Mouse (Mus musculus) kidney, postnatal 36 days (tissue): Measurements from ENCODE around the gene Papolb.

ENCODE experiments used
- DNase-seq, 2 experiments: peaks; one replicate each; pipeline ENCODE4 v3.0.0; 2021 to 2022; ENCODE audit warnings: mixed read lengths in 2 of 2

The Papolb gene

DNA sequence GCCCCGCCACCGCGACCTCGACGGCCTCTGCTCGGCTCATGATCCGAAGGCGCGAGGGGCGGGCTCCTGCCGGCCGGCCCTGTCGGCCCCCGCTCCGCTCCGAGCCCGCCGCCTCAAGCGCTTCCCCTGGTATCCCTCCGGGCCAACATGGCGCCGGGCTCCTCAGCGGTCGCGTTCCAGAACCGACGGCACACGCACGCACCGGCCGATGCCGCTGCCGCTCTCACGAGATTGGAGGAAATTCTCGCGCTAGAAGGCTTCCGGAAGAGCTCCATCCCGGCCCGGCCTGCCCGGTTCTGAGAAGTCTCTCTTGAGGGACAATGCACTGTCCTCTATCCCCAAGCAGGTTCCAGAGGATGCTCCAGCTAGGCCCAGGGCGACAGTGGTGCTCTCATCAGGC lies at the start of gene Papolb:
Gene Papolb (minus strand): TSS at position 162 of the 400 bp plus-strand sequence.
- no peak for DNase-seq

DNA sequence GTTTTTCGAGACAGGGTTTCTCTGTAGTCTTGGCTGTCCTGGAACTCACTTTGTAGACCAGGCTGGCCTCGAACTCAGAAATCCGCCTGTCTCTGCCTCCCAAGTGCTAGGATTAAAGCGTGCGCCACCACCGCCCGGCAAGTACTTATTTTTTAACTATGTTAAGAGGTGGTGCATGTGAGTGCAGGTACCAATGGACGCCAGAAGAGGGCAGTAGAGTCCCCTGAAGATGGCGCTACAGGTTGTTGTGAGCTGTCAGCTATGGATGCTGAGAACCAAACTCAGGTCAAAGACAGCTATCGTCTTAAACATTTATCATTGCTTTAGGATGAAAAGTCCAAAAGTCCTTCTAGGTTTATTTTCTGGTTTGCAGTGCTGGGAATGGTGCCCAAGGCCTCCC lies 48.3 kb upstream of the Papolb start:
- no peak for DNase-seq

DNA sequence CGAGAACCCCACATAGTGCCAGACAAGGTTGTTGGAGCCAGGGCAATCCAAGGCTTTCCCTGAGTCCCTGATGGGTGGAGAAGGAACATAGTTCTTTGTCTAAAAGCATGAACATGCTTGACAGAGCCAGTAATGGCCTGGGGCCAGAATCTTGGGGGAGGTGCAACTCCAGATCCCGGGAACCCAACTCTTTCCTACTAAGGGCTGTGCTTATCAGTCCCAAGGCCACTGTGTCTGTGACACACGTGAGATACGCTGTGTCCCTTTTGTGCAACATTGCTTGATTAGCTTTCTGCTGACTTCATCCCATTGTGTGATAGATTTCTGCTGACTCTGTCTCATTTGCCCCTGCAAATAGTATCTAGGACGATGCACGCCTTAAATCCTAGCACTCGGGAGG lies 47.0 kb upstream of the Papolb start:
- DNase-seq: peak in 1 of 2 experiments; percentile 17

DNA sequence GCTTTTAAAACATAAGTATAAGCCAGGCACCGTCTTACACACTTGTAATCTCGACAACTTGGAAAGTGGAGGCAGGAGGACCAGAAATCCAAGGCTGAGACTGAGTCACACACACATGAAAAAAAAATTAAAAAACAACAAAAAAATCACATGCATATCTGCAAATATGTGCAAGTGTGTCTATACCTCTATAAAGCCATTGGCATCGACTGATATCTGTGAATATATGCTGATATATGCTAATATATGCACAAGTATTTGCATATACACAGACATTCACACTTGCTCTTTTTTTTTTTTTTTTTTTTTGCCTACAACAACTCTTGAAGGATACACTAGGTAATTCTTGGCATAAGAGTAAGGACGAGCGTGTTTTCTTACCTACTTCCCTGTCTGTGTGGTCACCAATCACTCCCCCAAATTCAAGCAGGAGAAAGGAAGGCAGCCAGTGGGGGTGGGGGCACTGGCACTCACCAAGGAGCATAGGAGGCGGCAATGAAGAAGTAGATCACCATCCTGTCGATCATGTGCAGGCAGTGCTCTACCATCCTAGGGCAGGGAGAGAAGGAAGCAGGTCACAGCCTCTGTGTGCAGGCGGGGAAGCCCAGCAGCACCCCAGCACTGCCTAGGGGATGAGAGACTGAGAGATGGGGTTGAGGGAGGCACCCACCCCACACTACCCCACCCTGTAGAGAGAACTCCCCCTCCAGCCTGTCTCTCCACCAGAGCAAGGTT lies 44.6 kb upstream of the Papolb start:
- no peak for DNase-seq

DNA sequence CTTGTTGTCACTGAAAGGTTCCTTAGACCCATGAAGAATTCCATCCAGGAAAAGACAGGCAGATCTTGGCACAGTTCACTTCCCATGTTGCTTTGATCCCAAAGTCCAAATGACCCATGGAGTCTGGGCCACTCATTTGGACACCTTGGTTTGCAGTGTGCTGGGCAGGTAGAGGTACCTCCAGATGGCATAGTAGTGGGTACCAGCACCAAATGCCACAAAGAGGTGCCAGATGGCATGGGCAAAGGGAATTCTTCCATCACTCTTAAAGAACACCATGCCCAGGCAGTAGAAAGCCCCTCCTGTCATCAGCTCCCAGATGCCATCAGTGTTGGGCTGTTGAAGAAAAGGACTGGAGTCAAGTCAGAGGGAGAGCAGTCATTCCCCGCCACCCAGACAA lies 34.7 kb upstream of the Papolb start:
- DNase-seq: no peak

DNA sequence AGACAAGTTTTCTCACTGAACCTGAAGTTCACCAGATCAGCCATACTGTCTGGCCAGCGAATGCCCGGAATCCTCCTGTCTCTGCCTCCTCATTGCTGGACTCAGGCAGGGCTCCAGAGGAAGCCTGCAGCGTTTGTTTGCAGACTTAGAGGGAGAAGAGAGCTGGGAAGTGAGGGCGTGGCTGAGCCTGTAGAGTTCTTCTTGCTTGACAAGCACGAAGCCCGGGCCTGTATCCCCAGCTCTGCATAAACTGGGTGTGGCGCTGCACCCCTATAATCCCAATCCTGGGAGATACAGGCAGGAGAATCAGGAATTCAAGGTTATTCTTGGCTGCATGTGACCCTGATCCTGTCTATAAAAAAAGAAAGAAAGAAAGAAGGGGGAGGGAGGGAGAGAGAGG lies 30.4 kb upstream of the Papolb start:
- no peak for DNase-seq

DNA sequence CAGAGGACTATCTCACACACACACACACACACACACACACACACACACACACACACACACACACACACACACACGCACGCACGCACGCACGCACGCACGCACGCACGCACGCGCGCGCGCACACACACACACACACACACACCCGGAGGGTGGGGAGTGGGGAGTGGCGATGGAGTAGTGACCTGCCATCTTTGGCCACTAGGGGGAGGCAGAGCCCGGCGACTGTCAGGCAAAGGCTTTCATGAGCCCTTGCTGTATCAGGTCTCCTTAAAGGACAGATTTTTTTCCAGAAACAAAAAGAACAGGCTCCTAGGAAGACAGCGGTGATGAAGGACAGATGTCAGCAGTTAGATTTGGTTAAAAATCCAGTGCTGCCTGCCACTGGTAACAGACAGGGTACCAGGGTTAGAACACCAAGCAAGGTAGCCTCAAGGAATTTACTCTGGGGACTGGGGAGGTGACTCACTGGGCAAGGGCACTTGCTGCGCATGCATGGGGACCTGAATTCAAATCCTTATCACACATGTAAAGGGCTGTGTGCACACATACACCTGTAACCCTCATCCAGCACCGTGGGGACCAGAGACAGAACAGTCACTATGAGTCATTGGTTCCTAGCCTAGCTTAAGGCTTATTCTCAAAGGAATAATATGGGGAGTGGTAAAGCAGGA lies 27.7 kb upstream of the Papolb start:
- peak; percentile 37 to 84 for DNase-seq

DNA sequence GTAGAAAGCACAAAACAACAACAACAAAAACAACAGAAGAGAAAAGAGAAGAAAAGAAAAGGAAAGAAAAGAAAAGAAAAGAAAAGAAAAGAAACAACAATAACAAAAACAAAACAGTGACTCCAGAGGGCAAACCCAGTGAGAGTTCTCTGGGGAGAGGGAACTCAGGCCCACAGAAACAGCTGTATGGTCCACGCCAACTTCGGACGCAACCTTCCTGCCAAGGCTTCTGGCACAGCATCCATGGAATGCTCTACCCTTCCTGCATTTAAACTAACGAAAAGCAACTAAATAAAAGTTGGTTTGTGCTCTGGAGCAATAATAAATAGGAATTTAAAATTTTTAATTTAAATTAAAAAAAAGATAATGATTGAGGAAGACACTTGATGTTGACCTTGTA lies 26.8 kb upstream of the Papolb start:
- no peak for DNase-seq

DNA sequence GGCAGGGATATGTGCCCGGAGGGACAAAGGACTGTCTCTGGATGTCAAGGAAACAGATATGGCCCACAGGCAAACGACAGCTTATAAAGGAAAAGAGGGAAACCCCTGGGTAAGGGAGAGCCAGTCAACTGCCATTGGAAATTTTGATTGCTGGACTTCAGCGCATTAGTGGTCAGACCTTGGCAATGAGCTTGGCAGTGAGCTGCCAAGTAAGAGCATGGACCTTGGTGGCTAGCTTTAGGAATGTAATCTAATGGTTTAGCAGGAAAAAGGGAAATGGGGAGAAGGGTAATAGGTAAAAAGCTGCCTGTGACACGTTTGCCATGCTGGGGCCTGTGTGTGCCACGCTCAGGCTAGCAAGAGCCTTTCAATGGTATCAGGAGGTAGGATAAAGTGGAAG lies 26.0 kb upstream of the Papolb start:
- no peak for DNase-seq

DNA sequence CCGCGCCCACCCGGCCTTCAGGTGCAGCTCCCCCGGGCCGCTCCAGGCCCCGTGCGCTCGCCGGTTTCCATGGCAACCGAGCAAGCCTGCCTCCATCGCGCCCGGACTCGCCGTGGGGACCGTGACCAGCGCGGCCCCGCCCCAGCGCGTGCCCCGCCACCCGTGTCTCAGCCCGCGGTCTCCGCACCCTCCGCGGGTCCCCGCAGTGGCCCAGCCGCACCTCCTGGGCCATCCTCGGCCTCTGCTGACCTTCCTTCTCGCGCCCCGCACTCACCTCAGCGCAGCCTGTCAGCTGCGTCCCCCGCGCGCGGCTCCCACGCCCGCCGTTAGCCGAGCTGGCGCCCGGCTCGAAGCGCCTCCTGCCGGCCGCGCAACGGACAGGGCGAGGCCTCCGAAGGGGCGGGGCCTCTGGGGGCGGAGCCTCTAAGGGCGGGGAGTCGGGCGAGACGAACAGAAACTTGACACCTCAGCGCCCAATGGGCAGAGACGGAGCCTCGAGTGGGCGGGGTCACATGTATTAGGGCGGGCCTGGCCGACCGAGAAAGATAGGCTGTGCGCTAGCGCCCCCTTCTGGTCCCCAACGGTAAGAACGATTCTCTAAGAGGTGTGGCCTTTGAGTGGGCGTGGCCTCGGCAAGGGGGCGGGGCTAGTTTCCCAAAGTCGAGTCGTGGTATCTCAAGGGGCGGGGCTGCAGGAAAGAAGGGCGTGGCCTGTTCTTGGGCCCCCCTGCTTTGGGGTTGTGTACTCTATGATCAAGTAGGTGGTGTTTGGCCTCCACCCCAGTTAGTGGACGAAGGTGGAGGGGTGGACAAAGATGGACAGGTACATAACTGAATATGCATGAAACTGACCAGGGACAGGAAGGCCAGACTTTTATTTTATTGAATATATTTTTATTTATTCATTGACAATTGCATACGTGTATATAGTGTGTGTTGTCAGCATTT lies 21.1 kb upstream of the Papolb start, which contains the start of gene Radil:
Gene Radil (minus strand): TSS at position 393 of the 947 bp plus-strand sequence.
- peak; percentile 88 to 92 for DNase-seq

DNA sequence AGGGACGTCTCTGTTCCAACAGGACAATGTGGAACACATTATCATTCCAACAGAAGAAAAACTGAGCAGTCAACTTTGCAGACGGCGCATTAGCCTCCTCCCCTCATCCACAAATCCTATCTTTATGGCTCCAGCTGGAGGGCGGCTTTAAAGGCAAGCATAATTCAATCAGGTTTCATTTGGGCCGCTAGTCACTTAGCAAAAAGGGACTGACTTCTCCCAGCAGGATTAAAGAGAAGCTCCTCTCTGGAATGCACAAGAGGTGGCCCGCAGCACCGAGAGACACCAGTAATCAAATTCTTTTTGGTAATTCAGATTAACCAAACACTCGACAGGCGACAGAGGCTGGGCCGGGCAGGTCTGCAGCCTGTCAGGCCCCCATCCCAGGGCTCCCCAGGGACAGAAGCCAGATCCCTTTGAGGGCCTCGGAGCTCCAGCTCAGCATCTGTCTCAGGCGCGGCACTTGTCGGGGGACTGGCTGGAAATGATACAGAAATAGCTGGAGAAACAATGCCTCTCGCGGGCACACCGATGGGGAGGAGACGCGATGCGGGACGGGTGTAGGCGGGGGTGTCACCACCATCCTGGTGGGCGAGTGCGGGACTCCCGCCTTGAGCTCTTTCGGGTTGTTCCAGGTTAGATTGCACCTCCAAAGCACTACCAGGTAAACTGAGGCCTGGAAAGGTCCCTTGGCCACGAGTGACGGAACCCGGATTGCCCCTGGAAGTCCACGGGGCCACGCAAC lies 20.3 kb upstream of the Papolb start:
- peak; percentile 1 to 6 for DNase-seq

DNA sequence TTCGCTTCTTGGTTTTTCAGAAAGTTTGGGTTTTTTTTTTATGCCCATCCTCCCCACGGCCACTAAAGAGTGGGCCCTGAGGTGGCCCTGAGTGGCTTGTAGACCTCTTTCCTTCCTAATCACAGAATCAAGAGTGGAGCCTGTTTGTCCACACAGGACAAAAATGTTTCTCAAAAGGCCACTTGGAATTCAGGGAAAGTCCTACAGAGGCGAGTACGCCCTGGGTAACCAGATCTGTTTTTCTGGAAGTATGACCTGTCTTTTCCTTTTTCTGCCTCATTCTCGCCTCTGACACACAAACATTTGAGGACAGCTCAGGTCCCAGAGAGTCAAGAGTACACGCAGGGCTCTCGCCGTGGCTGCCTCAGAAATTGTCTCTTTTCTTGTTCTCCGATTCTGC lies 19.6 kb upstream of the Papolb start:
- DNase-seq: no peak

DNA sequence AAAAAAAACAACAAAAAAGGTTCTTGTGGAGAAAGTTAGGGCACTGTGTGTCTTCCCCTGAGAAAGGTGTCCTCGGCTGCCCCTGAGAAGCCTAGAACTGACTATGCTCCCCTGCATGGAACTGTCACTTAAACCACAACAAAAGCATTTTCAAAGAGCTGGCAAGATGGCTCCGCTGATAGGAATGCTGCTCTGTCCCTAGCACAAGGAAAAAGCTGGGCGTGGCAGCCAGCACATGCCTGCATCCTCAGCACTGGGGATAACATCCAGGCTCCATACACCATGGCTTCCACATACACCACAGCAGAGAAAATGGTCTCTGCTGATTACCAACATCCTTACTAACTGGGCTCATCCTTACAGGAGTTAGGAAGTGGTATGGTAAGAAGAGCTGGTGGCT lies 17.2 kb upstream of the Papolb start:
- no peak for DNase-seq

DNA sequence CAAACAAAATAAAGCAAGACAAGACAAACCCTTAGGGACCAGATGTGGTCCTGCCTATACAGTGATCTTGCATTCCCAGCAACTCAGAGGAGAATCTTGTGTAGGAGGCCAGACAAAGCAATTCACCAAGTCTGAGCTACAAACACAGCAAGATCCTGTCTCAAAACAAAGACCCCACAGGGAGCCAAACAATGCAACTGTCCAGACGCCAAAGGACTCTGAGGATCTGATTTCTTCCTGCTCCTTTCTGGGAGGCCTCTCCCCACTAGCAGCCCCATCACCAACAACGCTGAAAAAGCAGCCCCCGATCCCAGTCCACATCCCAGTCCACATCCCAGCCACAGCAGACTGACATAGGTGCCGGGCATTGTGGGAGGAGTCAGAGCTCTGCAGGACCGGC lies 16.5 kb upstream of the Papolb start:
- DNase-seq: no peak

DNA sequence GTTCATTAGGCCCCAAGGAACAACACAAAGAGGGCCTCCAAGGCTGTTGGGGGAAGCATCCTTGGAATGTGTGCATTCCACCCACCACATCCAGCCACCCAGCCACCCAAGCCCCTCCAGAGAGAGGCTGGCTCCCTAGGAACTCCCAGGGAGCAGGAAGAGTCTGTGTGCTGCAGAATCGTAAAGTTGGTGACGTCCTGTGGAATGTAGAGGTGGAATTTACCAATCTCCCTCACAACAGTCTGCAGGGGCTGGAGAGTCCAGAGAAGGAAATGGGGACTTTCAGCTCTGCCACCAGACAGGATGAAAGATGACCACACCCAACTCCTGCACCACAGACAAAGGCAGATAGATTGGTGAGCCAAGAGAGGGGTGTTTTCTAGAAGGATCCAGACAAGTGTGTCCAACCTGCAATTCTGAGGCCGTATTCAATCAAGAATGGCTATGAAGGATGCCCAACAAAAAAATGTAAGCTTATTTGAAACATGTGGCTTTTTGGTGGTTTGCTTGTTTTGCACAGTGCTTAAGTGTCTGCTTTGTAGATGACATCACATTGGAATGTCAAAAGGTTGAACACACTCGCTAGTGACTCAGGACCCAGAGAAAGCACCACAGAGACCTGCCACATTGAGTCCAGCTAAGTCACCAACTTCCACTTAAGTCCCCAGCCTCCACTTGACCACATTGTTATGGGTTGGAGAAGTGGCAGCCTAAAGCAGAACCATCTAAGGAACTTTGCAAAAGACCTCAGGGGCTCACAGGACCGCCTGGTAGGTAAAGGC lies 15.3 kb upstream of the Papolb start:
- DNase-seq: no peak

DNA sequence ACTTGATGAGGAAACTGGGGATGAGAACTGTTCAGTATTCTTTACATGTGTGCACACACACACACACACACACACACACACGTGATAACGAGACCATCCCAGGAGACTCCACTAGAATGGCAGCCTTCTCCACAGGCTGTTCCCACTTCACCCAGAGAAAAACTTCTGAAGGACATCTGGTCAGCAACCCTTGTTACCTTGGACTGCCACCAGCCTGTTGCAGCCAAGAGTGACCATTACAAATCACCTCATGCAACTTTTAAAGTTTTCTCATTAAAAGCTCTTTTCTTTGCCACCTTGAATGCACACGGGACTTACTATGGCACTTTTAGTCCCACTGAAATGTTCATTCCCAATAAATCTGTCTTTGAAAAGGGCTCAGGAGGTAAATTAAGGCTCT lies 7.4 kb upstream of the Papolb start:
- DNase-seq: peak; percentile 20 to 51

DNA sequence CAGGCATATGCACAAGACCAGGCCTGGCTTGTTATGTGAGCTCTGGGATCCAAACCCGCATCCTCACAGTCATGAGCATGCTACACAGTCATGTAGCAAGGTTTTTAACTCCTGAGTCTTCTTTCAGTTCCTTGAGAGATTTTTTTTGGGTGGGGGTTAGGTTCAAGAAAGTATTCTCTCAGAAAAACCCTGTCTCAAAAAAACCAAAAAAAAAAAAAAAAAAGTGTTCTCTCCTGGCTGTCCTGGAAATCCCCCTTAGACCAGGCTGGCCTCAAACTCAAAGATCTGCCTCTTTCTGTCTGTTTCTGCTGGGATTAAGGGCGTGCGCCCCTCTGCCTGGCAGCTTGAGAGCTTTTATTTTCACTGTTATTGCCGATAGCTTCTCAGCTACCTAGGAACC lies 5.5 kb upstream of the Papolb start:
- no peak for DNase-seq

DNA sequence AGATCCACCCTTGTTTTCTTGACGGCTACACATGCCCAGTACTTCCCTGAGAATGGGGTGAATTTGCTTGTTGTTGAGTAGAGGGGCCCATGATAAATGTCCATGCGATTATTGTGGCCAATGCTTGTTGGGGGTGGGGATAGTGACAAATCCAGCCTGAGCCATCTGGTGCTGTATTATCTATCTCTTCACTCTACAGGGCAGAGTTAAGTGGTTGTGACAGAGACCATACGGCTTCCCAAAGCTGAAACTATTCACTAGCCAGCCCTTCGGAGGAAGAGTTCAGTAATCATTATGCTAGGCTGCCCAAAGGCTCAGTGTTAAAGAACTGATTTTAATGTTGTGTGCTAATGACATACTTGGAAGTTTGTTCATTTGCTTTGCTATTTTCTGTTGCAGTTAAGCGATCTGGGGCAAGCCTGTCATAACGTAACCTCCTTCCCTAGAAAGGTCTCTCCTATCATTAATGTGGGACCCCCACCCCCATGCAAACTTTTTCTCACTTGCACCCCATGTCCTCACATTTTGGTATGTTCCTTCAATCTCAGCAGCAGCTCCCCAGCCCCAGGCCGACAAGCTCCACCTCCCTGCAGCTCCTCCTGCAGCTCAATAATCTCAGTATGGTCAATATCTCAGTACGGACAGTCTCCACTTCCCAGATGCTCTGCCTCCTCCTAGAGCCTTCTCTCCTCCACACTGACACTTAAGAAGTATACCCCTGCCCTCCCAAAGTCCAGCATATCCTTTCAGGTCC lies 5.0 kb downstream of the Papolb start:
- DNase-seq: no peak

DNA sequence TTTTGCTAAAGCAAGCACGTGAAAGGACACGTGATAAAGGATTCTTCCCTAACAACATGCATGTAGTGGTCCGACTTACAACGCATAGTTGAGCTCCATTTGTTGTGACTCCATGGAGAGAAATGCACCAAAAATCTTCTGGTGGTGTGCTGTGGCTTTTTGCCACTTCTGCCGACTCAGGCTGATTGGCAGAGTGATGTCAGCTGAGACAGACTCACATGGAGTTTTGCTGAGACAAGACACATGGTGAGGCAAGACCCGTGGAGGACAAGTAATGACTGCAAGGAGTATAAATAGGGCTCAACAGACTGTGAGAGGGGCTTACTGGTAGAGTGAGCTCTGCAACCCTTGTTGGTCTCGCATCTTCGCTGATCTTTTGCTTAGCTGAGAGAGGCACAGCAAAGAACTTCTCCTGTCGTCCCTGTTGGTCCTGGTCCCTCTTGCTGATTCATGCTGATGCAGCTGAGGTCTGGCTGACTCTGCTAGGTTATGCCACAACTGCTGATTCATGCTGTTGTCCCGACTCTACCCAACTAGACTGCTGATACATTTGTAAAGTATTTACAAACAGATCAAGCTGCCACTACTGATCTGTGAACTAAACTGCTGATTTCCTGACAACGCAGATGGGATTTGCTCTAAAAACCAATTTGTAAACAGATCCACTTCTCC lies 8.5 kb downstream of the Papolb start:
- no peak for DNase-seq

DNA sequence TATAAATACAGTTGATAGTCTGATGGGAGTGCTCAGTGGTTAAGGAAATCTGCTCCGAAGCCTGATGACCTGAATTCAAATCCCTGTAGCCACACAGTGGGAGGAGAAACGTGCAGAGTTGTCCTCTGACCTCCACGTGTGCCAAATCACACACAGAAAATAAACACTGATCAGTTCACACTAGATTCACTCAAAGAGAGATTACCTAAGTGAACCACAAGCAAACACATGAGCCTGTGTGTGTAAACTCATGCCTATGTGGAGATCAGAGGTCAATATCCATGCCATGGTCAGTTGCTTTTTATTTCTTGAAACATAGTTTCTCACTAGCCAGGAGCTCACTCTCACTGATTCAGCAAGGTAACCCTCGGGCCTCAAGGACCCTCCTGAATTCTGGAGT lies 9.5 kb downstream of the Papolb start:
- no peak for DNase-seq

DNA sequence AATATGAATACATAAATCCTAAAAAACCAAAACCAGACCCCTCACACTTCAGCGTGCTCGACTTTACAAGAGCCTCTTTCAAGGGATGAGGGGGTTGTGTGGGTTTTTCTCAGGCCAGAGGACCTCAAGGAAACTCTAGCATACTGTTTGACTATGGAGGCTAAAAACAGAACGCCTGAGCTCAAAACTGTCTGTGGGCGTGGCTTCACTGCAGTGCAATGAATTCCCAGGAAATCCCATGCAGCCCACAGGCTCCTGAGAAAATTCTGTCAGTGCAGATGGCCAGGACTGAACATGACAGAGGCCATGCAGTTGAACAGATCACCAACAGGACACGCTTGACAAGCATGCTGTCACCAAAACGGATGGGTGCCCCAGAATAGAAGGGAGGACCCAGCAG lies 10.9 kb downstream of the Papolb start:
- DNase-seq: no peak
